Mouse (Mus musculus): ENCODE results near the gene Aqp2.
A peak's percentile ranks its signal among the peaks of the same experiment; 100 is the strongest.

The Aqp2 gene

GRCm38 (mm10) chr15:99589704-99590103, 10.8 kb downstream of the Aqp2 start:
- no peak for DNase-seq (ENCODE audit: extremely low spot score, low read depth, low spot score)

GRCm38 (mm10) chr15:99590429-99591084, 11.7 kb downstream of the Aqp2 start, which contains the start of gene Aqp5:
Gene Aqp5, plus strand, starts transcription at chr15:99590782.
- no peak for DNase-seq (ENCODE audit: extremely low spot score, low read depth, low spot score)

GRCm38 (mm10) chr15:99592177-99592576, 13.3 kb downstream of the Aqp2 start:
- DNase-seq (ENCODE audit: extremely low spot score, low read depth, low spot score), result no peak

GRCm38 (mm10) chr15:99592877-99593276, 14.0 kb downstream of the Aqp2 start:
- no peak for DNase-seq (ENCODE audit: extremely low spot score, low read depth, low spot score)

GRCm38 (mm10) chr15:99594951-99595350, 16.1 kb downstream of the Aqp2 start:
- no peak for DNase-seq (ENCODE audit: extremely low spot score, low read depth, low spot score)

- DNase-seq (ENCODE audit: extremely low spot score, low read depth, low spot score), result peak; percentile 69
Measured at GRCm38 (mm10) chr15:99596056-99596687, 17.3 kb downstream of the Aqp2 start.

- DNase-seq (ENCODE audit: extremely low spot score, low read depth, low spot score), result no peak
Measured at GRCm38 (mm10) chr15:99596841-99597240, 18.0 kb downstream of the Aqp2 start.

GRCm38 (mm10) chr15:99597596-99597995, 18.7 kb downstream of the Aqp2 start:
- no peak for DNase-seq (ENCODE audit: extremely low spot score, low read depth, low spot score)

GRCm38 (mm10) chr15:99599245-99600070, 20.6 kb downstream of the Aqp2 start:
- no peak for DNase-seq (ENCODE audit: extremely low spot score, low read depth, low spot score)

- DNase-seq (ENCODE audit: extremely low spot score, low read depth, low spot score), result no peak
Measured at GRCm38 (mm10) chr15:99600986-99601822, 22.3 kb downstream of the Aqp2 start, which contains the start of gene Aqp6. Gene Aqp6, plus strand, starts transcription at chr15:99601400.

GRCm38 (mm10) chr15:99601823-99602120, 22.9 kb downstream of the Aqp2 start:
- no peak for DNase-seq (ENCODE audit: extremely low spot score, low read depth, low spot score)

GRCm38 (mm10) chr15:99602206-99602820, 23.5 kb downstream of the Aqp2 start:
- no peak for DNase-seq (ENCODE audit: extremely low spot score, low read depth, low spot score)

GRCm38 (mm10) chr15:99603216-99603615, 24.4 kb downstream of the Aqp2 start:
- DNase-seq (ENCODE audit: extremely low spot score, low read depth, low spot score), result no peak

GRCm38 (mm10) chr15:99605595-99605994, 26.7 kb downstream of the Aqp2 start:
- DNase-seq (ENCODE audit: extremely low spot score, low read depth, low spot score), result no peak

- no peak for DNase-seq (ENCODE audit: extremely low spot score, low read depth, low spot score)
Measured at GRCm38 (mm10) chr15:99606515-99606914, 27.7 kb downstream of the Aqp2 start.

- no peak for DNase-seq (ENCODE audit: extremely low spot score, low read depth, low spot score)
Measured at GRCm38 (mm10) chr15:99607388-99608113, 28.7 kb downstream of the Aqp2 start.

GRCm38 (mm10) chr15:99608382-99609125, 29.7 kb downstream of the Aqp2 start:
- DNase-seq (ENCODE audit: extremely low spot score, low read depth, low spot score), result no peak

GRCm38 (mm10) chr15:99611563-99611962, 32.7 kb downstream of the Aqp2 start:
- DNase-seq (ENCODE audit: extremely low spot score, low read depth, low spot score), result no peak

- no peak for DNase-seq (ENCODE audit: extremely low spot score, low read depth, low spot score)
Measured at GRCm38 (mm10) chr15:99614273-99614672, 35.4 kb downstream of the Aqp2 start.
